14 mouse cellular contexts compared by ENCODE assay signal in the genomic region with DNA sequence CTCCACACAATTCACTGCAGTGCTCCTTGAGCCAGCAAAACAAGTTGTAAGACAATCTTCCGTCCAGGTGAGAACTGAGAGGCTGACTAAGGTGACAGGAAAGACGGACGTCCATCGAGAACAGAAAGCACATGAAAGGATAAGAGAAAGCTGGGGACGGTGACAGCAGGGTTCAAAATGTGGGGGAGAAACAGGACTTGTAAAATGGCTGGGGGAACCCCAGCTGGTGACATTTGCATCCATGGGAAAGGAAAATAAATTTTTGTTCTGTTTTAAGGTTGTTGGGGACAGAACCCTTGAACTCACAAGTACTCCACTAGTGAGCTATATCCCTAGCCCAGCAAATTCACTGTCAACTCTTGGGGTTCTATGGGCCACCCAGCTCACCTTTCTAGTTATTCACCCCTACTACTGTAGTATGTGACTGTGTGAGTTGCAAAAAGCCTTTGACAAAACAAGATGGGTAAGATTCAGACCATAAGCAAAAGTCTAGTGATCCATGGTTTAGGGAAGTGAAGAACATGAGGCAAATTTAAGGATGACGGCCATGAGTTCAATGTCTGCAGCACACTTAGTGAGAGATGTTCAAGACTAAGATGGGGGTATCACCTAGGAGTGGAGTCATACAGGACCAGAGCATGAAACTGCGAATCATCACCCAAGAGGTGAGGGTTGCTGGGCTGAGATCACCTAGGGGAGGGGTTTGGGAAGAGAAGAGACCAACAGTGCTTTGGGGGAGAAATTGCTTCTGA.
"Had no signal": no experiment of that assay in that cellular context is flagged by ENCODE, and none has a peak within 500 bp of the region (broad histone marks: within the 10 kb centered on the region; RNA-seq: fewer than 3 reads in every experiment).

No protein-coding gene starts in this region.

- H3K36me3 ChIP-seq: lung, embryonic 15.5 days; midbrain, embryonic 15.5 days; neural tube, embryonic 12.5 days had no signal

- H3K4me3 ChIP-seq: lung, embryonic 15.5 days; megakaryocyte, embryonic 14.5 days; midbrain, embryonic 13.5 days; midbrain, embryonic 15.5 days; neural tube, embryonic 12.5 days had no signal

- H3K27ac ChIP-seq: lung, embryonic 15.5 days; macrophage; midbrain, embryonic 13.5 days; midbrain, embryonic 15.5 days; neural tube, embryonic 12.5 days had no signal

- H3K27me3 ChIP-seq: lung, embryonic 15.5 days; megakaryocyte, embryonic 14.5 days; midbrain, embryonic 13.5 days; midbrain, embryonic 15.5 days; neural tube, embryonic 12.5 days had no signal

- DNase-seq: liver, postnatal 0 days; lung, adult 2 months; lung, postnatal 14 days; lung, postnatal 36 days; right cerebral cortex, postnatal 14 days; thymus, adult 18-20 months; thymus, postnatal 14 days; thymus, postnatal 36 days had no signal

- H3K4me1 ChIP-seq: neural tube, embryonic 12.5 days had no signal

- H3K9ac ChIP-seq: liver, postnatal 0 days; lung, embryonic 15.5 days; midbrain, embryonic 13.5 days; midbrain, embryonic 15.5 days; neural tube, embryonic 12.5 days had no signal
